Mouse (Mus musculus) left cerebral cortex, postnatal 4 days (tissue): ENCODE measurements around the gene Gm13040. TPM values are rescaled to one million over a fixed set of nuclear protein-coding genes. Genes with fewer than 3 reads are reported as not detected.
"Not testable (repeated sequence)": the region's sequence is repeated elsewhere in the genome, so short reads cannot be mapped to it uniquely, and the experiment has no call there.

Experiments
- DNase-seq: peaks from one replicate; pipeline ENCODE4 v3.0.0-alpha.2; 2022
- intact Hi-C: fragments of 180-260 bp; cut with DNase I; formaldehyde crosslinking; loops from one replicate; pipeline ENCODE4 v1.15.1; 2025
- total RNA-seq, 2 experiments: library from RNA; stranded (reverse); gene quantifications; 2 replicates each; pipeline ENCODE4 v1.2.3; 2021

The Gm13040 gene
- not detected for total RNA-seq

- intact Hi-C loops, DNase-seq: not testable (repeated sequence)
Measured at GRCm38 (mm10) chr4:143535654-143536053, at the start of gene Gm13040. Gene Gm13040, plus strand, starts transcription at chr4:143535954.

- intact Hi-C loops, result no loop called here
- no peak for DNase-seq
Measured at GRCm38 (mm10) chr4:143511043-143511442, 24.7 kb upstream of the Gm13040 start, which contains the start of gene Gm13043. Gene Gm13043, plus strand, starts transcription at chr4:143511343.

GRCm38 (mm10) chr4:143551400-143551799 lies 15.6 kb downstream of the Gm13040 start, which contains the start of the genes BC080695 and Gm13057:
Gene BC080695, plus strand, starts transcription at chr4:143551700.
Gene Gm13057, plus strand, starts transcription at chr4:143551709.
- intact Hi-C loops, DNase-seq: not testable (repeated sequence)

Other genes starting within 250 kb of the Gm13040 start
- gene Pdpn, start 236.4 kb upstream of the Gm13040 start, total RNA-seq, result 10 to 100 TPM; 14.6 to 15.8 TPM
- gene Lrrc38, start 186.2 kb upstream of the Gm13040 start, total RNA-seq, result under 1 TPM in 1 of 2 experiments, not detected in 1; 0.14 TPM
- gene Pramel1, start 141.5 kb upstream of the Gm13040 start, total RNA-seq, result not detected
- 10 to 100 TPM; 16.0 to 18.5 TPM for gene Pramef8, start 123.5 kb upstream of the Gm13040 start, total RNA-seq
- not detected for gene Oog4, start 85.6 kb upstream of the Gm13040 start, total RNA-seq
- not detected for gene Gm13043, start 24.6 kb upstream of the Gm13040 start, total RNA-seq
- not detected for gene BC080695, start 15.7 kb downstream of the Gm13040 start, total RNA-seq
- gene Gm13057, start 15.8 kb downstream of the Gm13040 start, total RNA-seq, result not detected
- gene Gm13083, start 79.0 kb downstream of the Gm13040 start, total RNA-seq, result not detected
- gene Gm13088, start 121.3 kb downstream of the Gm13040 start, total RNA-seq, result not detected
- gene Gm13089, start 166.8 kb downstream of the Gm13040 start, total RNA-seq, result not detected
- not detected for gene Gm13078, start 183.5 kb downstream of the Gm13040 start, total RNA-seq